Mouse (Mus musculus): ENCODE results near the gene Ext2. TPM values are rescaled to one million over a fixed set of nuclear protein-coding genes. Genes with fewer than 3 reads are reported as not detected.

Gene Ext2
- polyA plus RNA-seq, 1 experiment from 2014 or later = 102 TPM

- H3K4me3 ChIP-seq (replicated peaks) = no peak overlapping the region
- no peak overlapping the region for H3K4me2 ChIP-seq
- no peak overlapping the region for H3K9ac ChIP-seq
- no peak for ATAC-seq (ENCODE audit: insufficient read depth, low FRiP score, low read depth)
- H3K27ac ChIP-seq = no peak overlapping the region
- H3K36me3 ChIP-seq = no peaks in the 10 kb centered on the region
- peaks cover 4% of the 10 kb centered on the region; the same call in 1 of the 2 replicates for H3K4me1 ChIP-seq
- no peaks in the 10 kb centered on the region for H3K27me3 ChIP-seq (replicated peaks)
- 27% methylated on average over 16 of the region's 16 CpGs for WGBS
- no peaks in the 10 kb centered on the region for H3K9me3 ChIP-seq
Measured at GRCm38 (mm10) chr2:93662240-93662865, 160.0 kb downstream of the Ext2 start.

DNA sequence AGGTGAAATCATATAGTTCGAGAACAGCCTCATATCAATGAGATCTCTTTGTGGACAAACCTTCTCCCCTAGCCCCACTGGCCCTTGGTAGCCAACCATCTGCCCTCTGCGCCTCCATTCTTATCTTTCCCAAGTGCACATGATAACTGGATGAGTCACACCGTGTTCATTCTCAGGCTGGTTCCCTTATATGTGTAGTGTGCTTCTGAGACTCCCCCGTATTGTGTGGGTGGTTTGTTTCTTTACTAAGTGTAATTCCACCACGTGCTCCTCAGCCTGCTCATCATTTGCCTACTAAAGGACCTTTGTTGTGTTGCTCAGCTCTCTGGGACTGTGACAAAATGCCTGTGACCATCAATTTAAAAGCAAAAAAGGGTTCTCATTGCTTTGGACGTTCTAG is 161.3 kb downstream of the Ext2 start:
- WGBS = 77% methylated on average over 6 of the region's 6 CpGs
- no peak for ATAC-seq (ENCODE audit: insufficient read depth, low FRiP score, low read depth)

DNA sequence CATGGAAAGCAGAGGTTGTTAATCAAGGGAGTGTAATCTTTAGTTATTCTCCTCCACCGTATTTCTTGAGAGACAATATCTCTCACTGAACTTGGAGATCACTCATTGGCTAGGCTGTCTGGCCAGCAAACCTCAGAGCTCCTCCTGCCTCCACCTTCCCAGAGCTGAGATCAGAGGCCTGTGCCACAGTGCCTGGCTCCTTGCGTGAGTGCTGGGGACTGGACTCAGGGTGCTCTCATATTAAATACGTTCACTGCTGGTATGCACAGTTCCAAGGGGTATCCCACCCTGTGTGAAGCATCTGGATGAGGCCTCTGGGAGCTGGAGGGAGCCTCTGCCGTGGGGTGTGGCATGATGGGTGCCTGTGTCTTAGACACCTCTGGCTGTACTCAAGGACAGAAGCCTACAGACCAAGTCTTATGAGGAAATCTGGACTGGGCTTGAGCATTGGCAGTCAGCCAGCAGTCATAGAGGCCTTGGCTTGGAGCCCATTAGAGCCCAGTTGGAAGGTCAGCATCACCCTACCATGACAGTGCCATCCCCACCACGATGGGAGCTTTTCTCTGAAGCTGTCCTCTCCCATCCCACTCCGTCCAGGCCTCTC is 162.6 kb downstream of the Ext2 start:
- H3K27me3 ChIP-seq (replicated peaks) = no peaks in the 10 kb centered on the region
- WGBS = 70% methylated on average over 6 of the region's 6 CpGs

More for the DNA sequence above, 161.3 kb downstream of the Ext2 start:
- Histone ChIP-seq H3K4me3 (replicated peaks) (no peak overlapping the region), H3K27me3 (replicated peaks) (no peaks in the 10 kb centered on the region), H3K9ac (no peak overlapping the region), H3K4me1 (peaks cover 4% of the 10 kb centered on the region; the same call in 1 of the 2 replicates), H3K36me3 (no peaks in the 10 kb centered on the region), H3K9me3 (no peaks in the 10 kb centered on the region), H3K4me2 (no peak overlapping the region), H3K27ac (no peak overlapping the region)

DNA sequence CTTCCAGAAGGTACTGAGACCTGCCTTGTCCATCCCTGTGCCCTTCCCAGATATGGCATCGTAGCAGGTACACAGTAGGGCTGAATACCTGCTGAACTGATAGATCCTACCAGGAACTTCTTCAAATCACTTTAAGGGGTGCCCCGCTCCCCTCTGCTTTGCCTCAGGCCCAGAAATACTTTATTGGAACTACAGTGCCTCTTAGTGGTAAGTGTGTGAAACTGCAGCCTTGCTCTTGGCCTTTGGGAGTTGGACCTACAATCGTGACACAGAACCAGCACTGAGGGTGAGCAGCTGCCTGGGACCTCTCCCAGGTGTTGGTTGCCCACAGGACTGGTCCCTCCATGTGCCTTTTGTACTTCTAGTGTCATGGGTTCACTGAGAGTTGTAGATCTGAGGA is 163.4 kb downstream of the Ext2 start:
- H3K4me2 ChIP-seq = no peak overlapping the region
- H3K36me3 ChIP-seq = no peaks in the 10 kb centered on the region
- H3K4me3 ChIP-seq (replicated peaks) = no peak overlapping the region
- no peak overlapping the region for H3K27ac ChIP-seq
- ATAC-seq (ENCODE audit: insufficient read depth, low FRiP score, low read depth) = no peak
- H3K4me1 ChIP-seq = peaks cover 4% of the 10 kb centered on the region; the same call in 1 of the 2 replicates
- H3K9me3 ChIP-seq = no peaks in the 10 kb centered on the region
- 41% methylated on average over 3 of the region's 3 CpGs for WGBS
- H3K27me3 ChIP-seq (replicated peaks) = no peaks in the 10 kb centered on the region
- no peak overlapping the region for H3K9ac ChIP-seq

More for the DNA sequence above, 162.6 kb downstream of the Ext2 start:
- Histone ChIP-seq H3K4me2 (no peak overlapping the region), H3K36me3 (no peaks in the 10 kb centered on the region), H3K9me3 (no peaks in the 10 kb centered on the region), H3K4me3 (replicated peaks) (no peak overlapping the region), H3K27ac (no peak overlapping the region), H3K9ac (no peak overlapping the region), H3K4me1 (peaks cover 4% of the 10 kb centered on the region; the same call in 1 of the 2 replicates)
- no peak for ATAC-seq (ENCODE audit: insufficient read depth, low FRiP score, low read depth)

GRCm38 (mm10) chr2:93654336-93655055 is 167.9 kb downstream of the Ext2 start:
- no peak overlapping the region for H3K9ac ChIP-seq
- H3K4me1 ChIP-seq = no peaks in the 10 kb centered on the region
- no peaks in the 10 kb centered on the region for H3K9me3 ChIP-seq
- no peaks in the 10 kb centered on the region for H3K36me3 ChIP-seq
- H3K27me3 ChIP-seq (replicated peaks) = peaks cover 24% of the 10 kb centered on the region
- no peak for ATAC-seq (ENCODE audit: insufficient read depth, low FRiP score, low read depth)
- H3K4me2 ChIP-seq = no peak overlapping the region
- no peak overlapping the region for H3K4me3 ChIP-seq (replicated peaks)
- WGBS = 65% methylated on average over 11 of the region's 11 CpGs
- no peak overlapping the region for H3K27ac ChIP-seq

GRCm38 (mm10) chr2:93649243-93649870 is 173.0 kb downstream of the Ext2 start:
- Histone ChIP-seq H3K9me3 (no peaks in the 10 kb centered on the region), H3K4me3 (replicated peaks) (no peak overlapping the region), H3K9ac (no peak overlapping the region), H3K27ac (no peak overlapping the region), H3K4me1 (peaks cover 10% of the 10 kb centered on the region), H3K27me3 (replicated peaks) (peaks cover 69% of the 10 kb centered on the region), H3K36me3 (no peaks in the 10 kb centered on the region), H3K4me2 (no peak overlapping the region)
- whole genome bisulfite sequencing = 39% methylated on average over 4 of the region's 4 CpGs
- no peak for ATAC-seq (ENCODE audit: insufficient read depth, low FRiP score, low read depth)

DNA sequence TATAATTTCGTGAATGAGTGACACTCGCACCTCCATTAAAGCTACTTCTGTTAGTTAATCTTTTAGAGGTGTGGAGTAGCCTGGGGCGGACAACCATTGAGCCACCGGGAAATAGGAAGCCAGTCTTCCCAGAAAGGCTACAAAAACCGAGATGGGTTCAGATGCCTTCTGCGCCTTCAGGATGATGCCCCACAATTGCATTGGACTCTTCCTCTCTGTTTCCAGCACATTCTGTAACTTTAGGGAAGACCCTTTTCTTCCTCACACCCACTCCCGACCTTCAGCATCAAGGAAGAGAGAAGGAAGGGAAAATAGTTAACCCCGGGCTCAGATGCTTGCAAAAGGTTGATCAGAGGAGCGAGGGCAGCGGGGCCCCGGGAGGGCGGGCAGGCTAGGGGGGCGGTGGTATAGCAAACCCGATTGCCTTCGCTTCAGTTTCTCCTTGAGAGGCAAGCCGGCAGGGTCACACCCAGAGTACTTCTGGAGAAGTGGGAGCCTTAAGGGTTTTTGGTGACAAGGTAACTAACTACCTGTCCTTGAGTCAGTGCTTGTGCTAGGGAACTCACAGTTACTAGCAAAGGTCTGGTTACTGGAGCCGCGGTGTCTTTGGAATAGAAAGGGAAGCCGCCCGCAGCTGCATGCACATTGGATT is 174.3 kb downstream of the Ext2 start:
- H3K4me1 ChIP-seq = peaks cover 15% of the 10 kb centered on the region
- no peaks in the 10 kb centered on the region for H3K9me3 ChIP-seq
- H3K9ac ChIP-seq = no peak overlapping the region
- H3K4me2 ChIP-seq = no peak overlapping the region
- 3% methylated on average over 20 of the region's 20 CpGs for WGBS
- H3K4me3 ChIP-seq (replicated peaks) = no peak overlapping the region
- peaks cover 82% of the 10 kb centered on the region for H3K27me3 ChIP-seq (replicated peaks)
- H3K27ac ChIP-seq = no peak overlapping the region
- ATAC-seq (ENCODE audit: insufficient read depth, low FRiP score, low read depth) = no peak
- no peaks in the 10 kb centered on the region for H3K36me3 ChIP-seq

DNA sequence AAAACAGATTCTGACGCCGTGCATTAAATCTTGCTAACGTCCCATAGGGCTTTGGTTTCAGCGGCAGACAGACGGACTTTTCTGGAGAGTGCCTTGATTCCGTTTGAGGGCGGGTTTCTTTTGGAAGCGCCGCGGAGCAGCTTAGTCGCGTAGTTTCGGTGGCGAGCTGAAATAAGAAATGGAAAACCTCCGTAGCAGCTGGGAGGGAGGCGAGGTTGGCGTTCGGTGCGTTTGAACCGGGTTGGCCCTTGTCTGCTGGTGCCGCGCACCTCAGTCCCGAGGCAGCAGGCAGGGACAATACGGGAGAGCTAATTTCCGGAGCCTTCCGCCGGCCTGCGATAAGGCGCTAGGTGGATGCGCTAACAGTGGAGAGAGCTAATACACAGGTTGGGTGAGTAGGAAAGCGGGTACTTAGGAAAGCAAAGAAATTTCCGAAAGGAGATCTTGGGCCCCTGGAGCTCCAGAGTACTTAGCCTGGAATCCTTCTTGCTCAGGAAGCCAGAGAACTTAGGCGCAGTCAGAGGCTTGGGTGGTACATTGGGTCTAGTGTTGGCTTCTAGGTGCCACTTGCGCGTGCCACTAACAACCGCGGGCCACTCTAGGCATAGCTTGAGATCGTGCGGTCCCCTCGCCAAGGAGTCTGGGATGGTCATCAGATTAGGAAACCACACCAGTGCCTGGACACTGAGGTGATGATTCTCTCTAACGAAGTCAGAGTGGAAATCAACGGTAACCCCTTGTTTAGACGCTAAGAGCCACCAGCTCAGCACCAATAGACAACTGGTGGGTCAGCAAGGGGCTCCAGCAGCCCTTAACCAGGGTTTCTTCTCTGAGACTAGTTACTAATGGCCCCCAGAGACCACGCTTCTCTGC is 175.1 kb downstream of the Ext2 start:
- 1% methylated on average over 44 of the region's 44 CpGs for WGBS
- Histone ChIP-seq H3K27ac (no peak overlapping the region), H3K4me2 (peak overlapping the region; percentile 45), H3K36me3 (no peaks in the 10 kb centered on the region), H3K4me1 (peaks cover 22% of the 10 kb centered on the region), H3K9ac (no peak overlapping the region), H3K9me3 (no peaks in the 10 kb centered on the region), H3K27me3 (replicated peaks) (peaks cover 89% of the 10 kb centered on the region), H3K4me3 (replicated peaks) (peak overlapping the region; percentile 20)
- no peak for ATAC-seq (ENCODE audit: insufficient read depth, low FRiP score, low read depth)

DNA sequence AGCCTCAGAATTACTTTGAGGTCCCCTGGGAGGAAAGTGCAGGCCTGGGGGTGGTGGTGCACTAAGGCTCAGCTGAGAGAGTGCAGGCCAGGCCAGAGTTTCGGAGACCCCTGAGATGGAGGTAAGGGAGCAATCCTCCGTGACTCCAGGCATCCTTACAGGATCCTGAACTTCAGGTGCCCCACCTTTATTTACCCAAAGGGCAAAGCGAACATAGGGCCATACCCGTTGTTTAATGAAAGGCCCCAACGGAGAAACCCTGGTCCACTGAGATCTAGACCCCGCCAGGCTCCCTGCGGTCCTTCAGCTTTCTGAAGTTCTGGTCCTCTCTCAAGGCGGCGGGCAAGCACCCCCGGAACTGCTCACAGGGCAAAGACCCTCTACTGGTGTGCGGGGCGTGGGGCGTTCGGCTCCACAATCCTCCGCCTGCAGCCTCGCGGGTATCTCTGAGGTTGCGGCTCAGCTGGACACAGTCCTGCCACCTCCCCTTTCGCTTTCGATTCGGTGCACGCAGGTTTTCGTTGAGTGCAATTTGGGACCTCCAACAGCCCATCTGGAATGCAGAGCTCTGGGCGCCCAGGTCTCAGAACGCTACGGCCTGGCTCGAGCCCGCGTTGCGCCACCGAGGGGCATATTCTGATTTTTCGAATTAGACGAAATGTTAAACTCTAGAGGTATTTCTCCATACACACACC is 176.6 kb downstream of the Ext2 start:
- H3K4me2 ChIP-seq = peak overlapping the region; percentile 51
- no peak overlapping the region for H3K27ac ChIP-seq
- no peak overlapping the region for H3K9ac ChIP-seq
- peak overlapping the region; percentile 37 for H3K4me3 ChIP-seq (replicated peaks)
- H3K27me3 ChIP-seq (replicated peaks) = peaks cover 91% of the 10 kb centered on the region
- no peak for ATAC-seq (ENCODE audit: insufficient read depth, low FRiP score, low read depth)
- no peaks in the 10 kb centered on the region for H3K36me3 ChIP-seq
- no peaks in the 10 kb centered on the region for H3K9me3 ChIP-seq
- H3K4me1 ChIP-seq = peaks cover 22% of the 10 kb centered on the region
- WGBS = 21% methylated on average over 33 of the region's 33 CpGs

GRCm38 (mm10) chr2:93645197-93645596 is 177.2 kb downstream of the Ext2 start:
- Histone ChIP-seq H3K4me2 (no peak overlapping the region), H3K27ac (no peak overlapping the region), H3K27me3 (replicated peaks) (peaks cover 91% of the 10 kb centered on the region), H3K36me3 (no peaks in the 10 kb centered on the region), H3K9me3 (no peaks in the 10 kb centered on the region), H3K9ac (no peak overlapping the region), H3K4me3 (replicated peaks) (no peak overlapping the region), H3K4me1 (peaks cover 22% of the 10 kb centered on the region)
- WGBS = 46% methylated on average over 10 of the region's 10 CpGs
- ATAC-seq (ENCODE audit: insufficient read depth, low FRiP score, low read depth) = no peak

Data from stomach, embryonic 15.5 days (tissue).